Mouse (Mus musculus): ENCODE results near the gene Chac1. TPM values are rescaled to one million over a fixed set of nuclear protein-coding genes. Genes with fewer than 3 reads are reported as not detected.

Gene Chac1
- polyA plus RNA-seq, 1 experiment from 2014 or later, result 1.8 TPM

DNA sequence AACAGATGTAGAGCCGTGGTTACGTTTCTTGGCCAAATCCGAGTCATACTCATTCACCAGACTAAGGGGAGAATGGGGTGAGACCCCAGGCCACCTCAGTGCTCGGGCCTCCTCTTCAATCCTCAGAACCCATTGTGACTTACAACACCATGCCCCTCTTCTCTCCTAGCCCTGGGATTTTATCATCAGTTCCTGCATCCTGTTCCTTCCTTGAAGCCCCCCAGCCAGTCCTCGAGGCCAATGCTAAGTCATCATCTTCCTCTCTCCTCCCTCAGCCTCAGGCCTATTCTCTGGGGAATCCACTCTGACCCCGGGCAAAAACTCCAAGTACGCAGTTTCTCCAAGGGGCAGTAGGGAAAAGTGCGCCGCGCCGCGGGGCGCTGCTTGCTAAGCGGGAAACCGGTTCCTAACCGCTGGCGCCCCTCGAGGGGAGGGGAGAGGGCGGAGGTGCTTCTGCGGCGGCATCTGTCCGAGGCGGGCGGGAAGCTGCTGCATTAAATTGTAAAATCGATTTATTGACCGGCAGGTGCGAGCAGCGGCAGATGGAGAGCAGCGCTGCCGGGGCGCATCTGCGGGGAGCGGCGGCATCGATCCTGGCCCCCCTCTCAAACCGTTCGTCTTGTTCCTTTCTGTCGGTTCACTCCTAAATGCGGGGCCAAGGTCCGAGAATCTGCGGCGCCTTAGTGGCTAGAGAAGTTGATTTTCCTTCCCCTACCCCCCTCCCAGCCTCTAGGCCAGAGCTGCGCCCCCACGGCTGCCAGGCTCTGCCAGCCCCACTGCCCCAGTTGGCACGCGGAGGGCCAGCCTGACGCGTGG lies 29.1 kb upstream of the Chac1 start:
- Histone ChIP-seq H3K4me2 (peak overlapping the region; percentile 70), H3K27me3 (peaks cover 80% of the 10 kb centered on the region), H3K9me3 (no peaks in the 10 kb centered on the region), H3K36me3 (no peaks in the 10 kb centered on the region), H3K4me1 (peaks cover 55% of the 10 kb centered on the region), H3K9ac (peak overlapping the region; percentile 72), H3K27ac (no peak overlapping the region), H3K4me3 (peak overlapping the region; percentile 40)
- ATAC-seq (ENCODE audit: insufficient number of reproducible peaks, insufficient read depth, low FRiP score, low TSS enrichment, low read depth), result no peak
- 3% methylated on average over 48 of the region's 48 CpGs for WGBS

DNA sequence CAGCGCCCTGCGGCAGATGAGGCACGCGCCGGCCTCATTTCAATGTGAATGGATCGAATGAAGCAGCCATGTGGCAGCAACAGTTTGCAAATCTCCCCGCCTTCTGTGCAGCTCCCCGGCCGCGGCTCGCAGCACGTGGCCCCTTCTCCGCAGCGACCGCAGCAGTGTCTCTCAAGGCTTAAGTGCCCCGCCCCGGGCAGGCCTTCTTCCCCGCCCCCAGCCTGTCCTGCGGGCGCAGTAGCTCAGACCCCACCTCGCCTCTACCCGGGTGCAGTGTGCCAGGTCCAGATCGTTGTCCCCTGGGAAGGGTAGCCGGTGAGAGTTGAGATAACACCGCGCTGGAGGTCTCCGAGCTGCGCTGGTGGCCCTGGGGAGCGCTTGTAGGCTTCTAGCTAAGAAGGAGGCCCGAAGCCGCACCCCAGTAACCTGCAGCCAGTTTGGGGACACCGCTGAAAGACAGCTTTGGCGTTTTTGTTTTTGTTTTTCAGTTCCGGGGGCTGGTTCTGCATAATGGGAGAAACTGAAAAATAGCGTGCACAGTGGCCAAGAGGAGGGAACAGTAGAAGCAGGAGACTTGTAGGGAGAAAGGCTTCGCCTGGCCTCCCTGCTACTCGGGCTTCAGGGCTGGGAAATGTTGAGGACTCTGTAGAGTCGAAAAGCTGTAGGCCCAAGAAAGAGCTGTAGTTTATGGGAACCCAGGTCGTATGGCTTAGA lies 28.3 kb upstream of the Chac1 start:
- 5% methylated on average over 39 of the region's 39 CpGs for WGBS
- Histone ChIP-seq H3K9ac (peak overlapping the region; percentile 72), H3K36me3 (no peaks in the 10 kb centered on the region), H3K4me2 (peak overlapping the region; percentile 70), H3K4me3 (peak overlapping the region; percentile 40), H3K9me3 (no peaks in the 10 kb centered on the region), H3K27me3 (peaks cover 87% of the 10 kb centered on the region), H3K27ac (no peak overlapping the region), H3K4me1 (peaks cover 62% of the 10 kb centered on the region)
- ATAC-seq (ENCODE audit: insufficient number of reproducible peaks, insufficient read depth, low FRiP score, low TSS enrichment, low read depth), result no peak

DNA sequence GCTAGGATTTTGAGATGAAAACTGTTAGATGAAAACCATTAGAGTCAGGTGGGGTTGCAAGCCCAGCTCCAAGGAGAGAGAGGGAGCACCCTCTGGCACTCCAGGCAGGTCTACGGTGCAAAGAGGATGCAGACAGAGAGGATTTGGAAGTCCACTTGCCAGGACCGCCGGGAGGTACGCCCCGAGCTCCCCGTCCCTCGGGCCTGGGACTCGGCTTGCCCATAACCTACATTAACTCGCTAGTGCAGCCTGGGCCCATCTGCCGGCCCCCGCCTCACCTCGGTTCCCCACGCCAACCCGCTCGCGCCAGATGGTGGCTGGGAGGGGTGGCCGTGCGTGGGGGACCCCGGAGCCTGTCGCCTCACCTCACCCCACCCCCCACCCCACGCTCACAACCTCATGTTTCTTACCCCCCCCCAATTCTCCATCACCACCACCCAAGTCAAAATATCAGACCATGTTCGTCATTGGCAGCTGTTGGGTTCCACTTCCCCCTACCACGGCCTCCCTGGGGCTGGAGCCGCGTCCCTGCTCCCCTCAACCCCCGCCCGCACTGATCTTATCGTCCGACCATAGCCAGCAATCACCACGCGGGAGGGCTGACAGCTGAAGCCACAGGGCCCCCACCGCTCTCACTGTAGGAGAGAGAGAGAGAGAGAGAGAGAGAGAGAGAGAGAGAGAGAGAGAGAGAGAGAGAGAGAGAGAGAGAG lies 27.0 kb upstream of the Chac1 start:
- Histone ChIP-seq H3K4me2 (peak overlapping the region; percentile 85), H3K27me3 (peaks cover 95% of the 10 kb centered on the region), H3K4me1 (peaks cover 62% of the 10 kb centered on the region), H3K27ac (no peak overlapping the region), H3K4me3 (peak overlapping the region; percentile 49), H3K36me3 (no peaks in the 10 kb centered on the region), H3K9ac (no peak overlapping the region), H3K9me3 (no peaks in the 10 kb centered on the region)
- 2% methylated on average over 31 of the region's 32 CpGs for WGBS
- no peak for ATAC-seq (ENCODE audit: insufficient number of reproducible peaks, insufficient read depth, low FRiP score, low TSS enrichment, low read depth)

DNA sequence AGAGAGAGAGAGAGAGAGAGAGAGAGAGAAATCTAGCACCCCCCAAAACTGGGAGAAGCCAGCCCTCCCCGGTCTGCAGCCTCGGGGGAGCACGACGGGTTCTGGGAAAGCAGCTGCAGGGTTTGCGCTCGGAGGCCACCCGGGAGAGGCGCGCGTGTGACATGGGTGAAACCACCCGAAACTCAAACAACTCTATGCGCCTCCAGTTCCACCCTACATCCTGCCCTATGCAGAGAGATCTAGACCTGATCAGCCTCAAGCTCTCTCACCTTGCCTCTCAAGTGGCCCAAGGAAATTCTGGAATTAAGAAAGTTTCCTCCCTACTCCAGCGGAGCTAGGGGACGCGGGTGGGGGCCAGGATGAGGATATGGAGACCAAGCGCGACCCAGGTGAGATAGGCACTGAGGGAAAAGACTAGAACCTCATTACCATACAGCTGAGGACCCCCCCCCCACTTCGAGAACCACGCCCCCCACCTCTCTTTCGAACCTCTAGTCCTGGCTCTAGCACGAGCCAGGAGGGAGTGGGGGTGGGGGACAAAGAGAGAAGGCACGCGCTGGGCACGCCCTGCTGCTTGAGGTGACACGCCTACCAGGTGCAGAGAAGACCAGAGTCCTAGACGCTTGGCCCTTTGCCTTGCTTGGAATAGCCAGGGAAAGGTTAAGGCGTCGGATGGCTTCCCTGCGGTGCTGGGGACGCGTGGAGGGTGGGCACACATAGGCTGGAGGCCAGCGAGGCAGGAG lies 26.3 kb upstream of the Chac1 start:
- Histone ChIP-seq H3K36me3 (no peaks in the 10 kb centered on the region), H3K4me3 (peak overlapping the region; percentile 49), H3K4me2 (peak overlapping the region; percentile 85), H3K9ac (no peak overlapping the region), H3K9me3 (no peaks in the 10 kb centered on the region), H3K27me3 (peaks cover 97% of the 10 kb centered on the region), H3K27ac (no peak overlapping the region), H3K4me1 (peaks cover 62% of the 10 kb centered on the region)
- WGBS, result under 1% methylated on average over 32 of the region's 32 CpGs
- 0 out of 2 replicates have a peak, but pooled peaks have one; percentile 4 for ATAC-seq (ENCODE audit: insufficient number of reproducible peaks, insufficient read depth, low FRiP score, low TSS enrichment, low read depth)

DNA sequence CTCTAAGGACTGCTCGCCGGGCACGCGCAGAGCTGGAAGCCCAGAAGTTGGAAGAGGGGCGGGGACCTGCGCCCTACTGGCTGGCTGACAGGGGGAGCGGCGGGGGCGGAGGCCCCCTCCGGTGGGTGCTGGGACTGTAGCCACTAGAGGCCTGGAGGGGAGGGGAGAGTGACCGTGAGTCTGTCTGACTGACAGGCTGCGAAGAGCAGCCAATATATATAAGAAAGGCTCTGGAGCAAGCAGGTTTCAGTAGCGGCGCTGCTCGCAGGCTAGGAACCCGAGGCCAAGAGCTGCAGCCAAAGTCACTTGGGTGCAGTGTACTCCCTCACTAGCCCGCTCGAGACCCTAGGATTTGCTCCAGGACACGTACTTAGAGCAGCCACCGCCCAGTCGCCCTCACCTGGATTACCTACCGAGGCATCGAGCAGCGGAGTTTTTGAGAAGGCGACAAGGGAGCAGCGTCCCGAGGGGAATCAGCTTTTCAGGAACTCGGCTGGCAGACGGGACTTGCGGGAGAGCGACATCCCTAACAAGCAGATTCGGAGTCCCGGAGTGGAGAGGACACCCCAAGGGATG lies 25.4 kb upstream of the Chac1 start, which contains the start of gene Dll4:
TSS of gene Dll4 (plus strand) at position 217 of the 576 bp plus-strand sequence.
- peak within 1 kb of the TSS; percentile 70 for H3K9ac ChIP-seq
- ATAC-seq (ENCODE audit: insufficient number of reproducible peaks, insufficient read depth, low FRiP score, low TSS enrichment, low read depth), result 0 out of 2 replicates have a peak, but pooled peaks have one; percentile 7
- no peaks in the 10 kb centered on the region for H3K36me3 ChIP-seq
- peaks cover 62% of the 10 kb centered on the region for H3K4me1 ChIP-seq
- peak within 1 kb of the TSS; percentile 85 for H3K4me2 ChIP-seq
- peak within 1 kb of the TSS; percentile 49 for H3K4me3 ChIP-seq
- H3K9me3 ChIP-seq, result no peaks in the 10 kb centered on the region
- H3K27me3 ChIP-seq, result peaks cover 99% of the 10 kb centered on the region
- no peak within 1 kb of the TSS for H3K27ac ChIP-seq
- under 1% methylated on average over 33 of the region's 33 CpGs for WGBS

DNA sequence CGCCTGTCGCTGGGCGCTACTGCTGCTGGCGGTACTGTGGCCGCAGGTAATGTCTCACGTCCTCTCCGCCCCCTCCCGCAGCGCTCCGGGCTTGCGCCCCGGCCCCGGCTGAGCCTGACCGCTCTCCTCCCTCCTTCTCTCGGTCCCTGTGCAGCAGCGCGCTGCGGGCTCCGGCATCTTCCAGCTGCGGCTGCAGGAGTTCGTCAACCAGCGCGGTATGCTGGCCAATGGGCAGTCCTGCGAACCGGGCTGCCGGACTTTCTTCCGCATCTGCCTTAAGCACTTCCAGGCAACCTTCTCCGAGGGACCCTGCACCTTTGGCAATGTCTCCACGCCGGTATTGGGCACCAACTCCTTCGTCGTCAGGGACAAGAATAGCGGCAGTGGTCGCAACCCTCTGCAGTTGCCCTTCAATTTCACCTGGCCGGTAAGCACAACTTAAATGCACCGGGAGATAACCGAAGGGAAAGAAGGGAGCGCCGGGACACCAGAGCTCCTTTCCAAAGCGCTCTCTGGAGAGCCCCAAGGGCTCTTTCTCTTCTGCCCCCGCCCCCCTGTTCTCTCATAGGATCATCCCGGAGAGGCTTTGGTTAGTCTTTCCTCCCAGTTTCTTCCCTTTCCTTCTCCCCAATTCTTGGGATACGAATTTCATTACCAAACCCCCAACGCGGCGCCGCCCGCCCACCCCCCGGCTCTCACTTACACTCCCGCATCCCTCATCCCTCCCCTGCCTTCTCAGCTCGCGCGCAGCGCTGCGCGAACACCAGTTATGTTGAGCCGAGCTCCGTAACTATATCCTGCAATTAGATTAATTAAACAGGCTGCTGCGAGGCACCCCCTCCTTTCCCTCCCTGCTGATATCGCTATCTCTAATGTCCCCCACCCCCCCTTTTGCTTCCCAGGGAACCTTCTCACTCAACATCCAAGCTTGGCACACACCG lies 24.6 kb upstream of the Chac1 start:
- under 1% methylated on average over 61 of the region's 61 CpGs for WGBS
- Histone ChIP-seq H3K9ac (peak overlapping the region; percentile 70), H3K27me3 (peaks cover 99% of the 10 kb centered on the region), H3K9me3 (no peaks in the 10 kb centered on the region), H3K4me1 (peaks cover 57% of the 10 kb centered on the region), H3K4me3 (peak overlapping the region; percentile 49), H3K27ac (no peak overlapping the region), H3K4me2 (peak overlapping the region; percentile 85), H3K36me3 (no peaks in the 10 kb centered on the region)
- ATAC-seq (ENCODE audit: insufficient number of reproducible peaks, insufficient read depth, low FRiP score, low TSS enrichment, low read depth), result no peak

DNA sequence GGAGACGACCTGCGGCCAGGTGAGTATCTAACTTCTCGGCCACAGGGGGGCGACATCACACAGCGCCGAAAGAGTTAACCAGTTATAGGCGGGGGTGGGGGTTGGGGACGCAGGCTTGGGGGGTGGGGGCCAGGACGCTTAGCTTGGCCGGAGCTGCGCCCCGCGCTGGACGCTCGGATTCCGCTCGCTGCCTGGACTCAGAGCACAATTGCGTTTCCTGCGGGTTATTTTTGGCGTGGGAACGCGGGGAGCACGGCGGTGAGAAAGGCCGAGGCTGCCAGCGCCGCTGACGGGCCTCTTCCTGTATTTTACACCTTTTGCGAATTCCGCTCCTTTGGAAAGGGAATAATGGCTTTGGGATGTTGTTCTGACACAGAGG lies 23.9 kb upstream of the Chac1 start:
- Histone ChIP-seq H3K4me3 (peak overlapping the region; percentile 49), H3K36me3 (no peaks in the 10 kb centered on the region), H3K27me3 (peaks cover 99% of the 10 kb centered on the region), H3K4me1 (peaks cover 51% of the 10 kb centered on the region), H3K4me2 (peak overlapping the region; percentile 85), H3K9me3 (no peaks in the 10 kb centered on the region), H3K27ac (no peak overlapping the region), H3K9ac (peak overlapping the region; percentile 70)
- under 1% methylated on average over 30 of the region's 30 CpGs for WGBS
- ATAC-seq (ENCODE audit: insufficient number of reproducible peaks, insufficient read depth, low FRiP score, low TSS enrichment, low read depth), result no peak

DNA sequence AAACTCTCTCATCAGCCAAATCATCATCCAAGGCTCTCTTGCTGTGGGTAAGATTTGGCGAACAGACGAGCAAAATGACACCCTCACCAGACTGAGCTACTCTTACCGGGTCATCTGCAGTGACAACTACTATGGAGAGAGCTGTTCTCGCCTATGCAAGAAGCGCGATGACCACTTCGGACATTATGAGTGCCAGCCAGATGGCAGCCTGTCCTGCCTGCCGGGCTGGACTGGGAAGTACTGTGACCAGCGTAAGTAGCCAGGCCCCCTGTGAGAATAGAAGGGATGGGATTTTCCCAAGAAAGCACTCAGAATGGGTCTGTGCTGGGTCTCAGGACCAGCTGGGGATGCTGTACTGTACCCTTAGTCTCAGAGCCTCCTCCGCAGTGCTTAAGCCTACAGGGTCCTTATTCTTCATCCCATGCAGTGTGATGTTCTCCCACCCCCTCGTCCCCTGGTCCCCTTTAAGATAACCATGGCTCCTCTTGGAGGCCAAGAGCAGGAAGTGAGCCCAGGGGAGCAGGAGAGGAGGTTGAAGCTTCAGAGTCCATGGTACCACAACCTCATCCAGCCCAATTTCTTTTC lies 23.0 kb upstream of the Chac1 start:
- no peak for ATAC-seq (ENCODE audit: insufficient number of reproducible peaks, insufficient read depth, low FRiP score, low TSS enrichment, low read depth)
- no peaks in the 10 kb centered on the region for H3K36me3 ChIP-seq
- H3K4me2 ChIP-seq, result peak overlapping the region; percentile 85
- 13% methylated on average over 11 of the region's 11 CpGs for WGBS
- peaks cover 96% of the 10 kb centered on the region for H3K27me3 ChIP-seq
- H3K9ac ChIP-seq, result no peak overlapping the region
- no peaks in the 10 kb centered on the region for H3K9me3 ChIP-seq
- H3K27ac ChIP-seq, result no peak overlapping the region
- peaks cover 41% of the 10 kb centered on the region for H3K4me1 ChIP-seq
- H3K4me3 ChIP-seq, result peak overlapping the region; percentile 49; the same call in 1 of the 2 replicates

DNA sequence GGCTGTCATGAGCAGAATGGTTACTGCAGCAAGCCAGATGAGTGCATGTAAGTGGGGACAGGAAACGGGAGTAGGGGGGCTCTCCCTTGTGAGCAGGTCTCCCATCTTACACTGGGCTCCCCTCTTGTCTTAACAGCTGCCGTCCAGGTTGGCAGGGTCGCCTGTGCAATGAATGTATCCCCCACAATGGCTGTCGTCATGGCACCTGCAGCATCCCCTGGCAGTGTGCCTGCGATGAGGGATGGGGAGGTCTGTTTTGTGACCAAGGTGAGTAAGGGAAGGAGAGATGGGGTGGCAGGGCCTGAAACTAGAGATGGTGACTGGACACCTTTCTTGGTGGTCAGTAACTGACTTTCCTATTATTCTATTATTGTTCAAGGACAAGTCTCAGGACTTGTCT lies 22.5 kb upstream of the Chac1 start:
- Histone ChIP-seq H3K27me3 (peaks cover 91% of the 10 kb centered on the region), H3K4me1 (peaks cover 41% of the 10 kb centered on the region), H3K4me3 (no peak overlapping the region), H3K4me2 (0 out of 2 replicates have a peak overlapping the region, but pooled peaks have one; percentile 85), H3K9me3 (no peaks in the 10 kb centered on the region), H3K9ac (no peak overlapping the region), H3K36me3 (no peaks in the 10 kb centered on the region), H3K27ac (no peak overlapping the region)
- 37% methylated on average over 5 of the region's 5 CpGs for WGBS
- ATAC-seq (ENCODE audit: insufficient number of reproducible peaks, insufficient read depth, low FRiP score, low TSS enrichment, low read depth), result no peak

Measured in embryonic facial prominence, embryonic 13.5 days (tissue).